Mouse (Mus musculus) thymus, adult 2 months (tissue): ENCODE results near the gene Slc30a4.

Experiments
- CTCF ChIP-seq: fragments of 200-500 bp; IDR thresholded peaks from 2 replicates; pipeline ENCODE4 v1.5.1; 2012; ENCODE audit warnings: mild to moderate bottlenecking, control low read depth, low read length, moderate library complexity, borderline replicate concordance; ENCODE audit not compliant: control insufficient read depth, poor library complexity, insufficient read depth; ENCODE audit errors: extremely low read depth
- POLR2A ChIP-seq: fragments of 200-500 bp; IDR thresholded peaks from 2 replicates; pipeline ENCODE4 v1.6.1; 2012; ENCODE audit warnings: mild to moderate bottlenecking, low read length, control low read depth, moderate library complexity; ENCODE audit not compliant: control insufficient read depth, poor library complexity, insufficient read depth; ENCODE audit errors: extremely low read depth

GRCm38 (mm10) chr2:122719232-122719631 is 16.8 kb upstream of the Slc30a4 start:
- TF ChIP-seq CTCF: no peak
- no peak for TF ChIP-seq POLR2A
